Mouse (Mus musculus) kidney, adult 2 months (tissue): ENCODE data around the gene Lin7a. TPM values are rescaled to one million over a fixed set of nuclear protein-coding genes. Genes with fewer than 3 reads are reported as not detected.

ENCODE experiments used
- DNase-seq: peaks from one replicate; pipeline ENCODE4 v3.0.0; 2021
- H3K27ac ChIP-seq: fragments of 200-500 bp; 2 replicates; pipeline ENCODE4 v1.5.1; 2012; ENCODE audit warnings: low read depth, low read length, control low read depth, inconsistent platforms; ENCODE audit not compliant: insufficient read depth
- H3K27me3 ChIP-seq: fragments of 200-500 bp; replicated peaks from 2 replicates; pipeline ENCODE4 v1.6.1; 2012; ENCODE audit warnings: mild to moderate bottlenecking, moderate library complexity, low read length, inconsistent platforms; ENCODE audit not compliant: control insufficient read depth, insufficient read depth
- H3K36me3 ChIP-seq: fragments of 200-500 bp; 2 replicates; pipeline ENCODE4 v1.6.1; 2012; ENCODE audit warnings: mild to moderate bottlenecking, moderate library complexity, low read length, inconsistent platforms; ENCODE audit not compliant: control insufficient read depth, insufficient read depth
- H3K4me1 ChIP-seq: fragments of 200-500 bp; 2 replicates; pipeline ENCODE4 v1.6.1; 2011; ENCODE audit warnings: low read length; ENCODE audit not compliant: control insufficient read depth, insufficient read depth
- H3K4me3 ChIP-seq: fragments of 200-500 bp; 2 replicates; pipeline ENCODE4 v1.5.1; 2011; ENCODE audit warnings: mild to moderate bottlenecking, low read depth, low read length, control low read depth; ENCODE audit not compliant: insufficient read depth
- CTCF ChIP-seq: fragments of 200-500 bp; conservative IDR thresholded peaks from 2 replicates; pipeline ENCODE4 v1.5.1; 2011; ENCODE audit warnings: low read depth, mild to moderate bottlenecking, control low read depth, low read length, moderate library complexity, mixed read lengths; ENCODE audit not compliant: insufficient read depth, insufficient read length
- POLR2A ChIP-seq: fragments of 200-500 bp; IDR thresholded peaks from one replicate; pipeline ENCODE4 v1.6.1; 2011; ENCODE audit warnings: low read depth, low read length, control low read depth
- WGBS: fragments of 180-500 bp; shearing (Covaris S2); methylation state at CpG from one replicate; pipeline ENCODE4 v1.1.7; 2018; 5-methylcytosine and 5-hydroxymethylcytosine counted together
- polyA plus RNA-seq: library from polyadenylated mRNA; depleted of rRNA; stranded (reverse); fragments of >200 nt; gene quantifications from 2 replicates; pipeline ENCODE4 v1.2.3, GENCODE M21; 2012

Lin7a gene
- polyA plus RNA-seq, 1 experiment = 1.6 TPM

DNA sequence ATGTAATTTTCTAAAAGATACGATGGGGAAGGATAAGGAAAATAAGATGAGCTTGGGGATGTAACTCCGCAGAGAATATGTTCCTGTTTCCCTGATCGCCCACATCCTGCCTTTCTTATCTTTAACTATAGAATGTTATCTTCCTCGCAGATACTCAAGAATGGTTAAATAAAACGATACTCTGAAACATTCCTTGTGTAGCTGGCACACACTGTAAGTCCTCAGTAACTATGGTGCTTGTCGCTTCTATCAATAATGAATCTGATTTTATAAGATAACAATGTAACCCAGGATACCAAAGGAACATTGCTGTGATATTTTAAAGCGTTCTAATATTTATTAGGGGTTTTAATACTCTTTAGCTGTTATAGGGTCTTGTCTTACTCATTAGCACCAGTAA is 22.4 kb upstream of the Lin7a start:
- no peak for DNase-seq
- Histone ChIP-seq H3K27ac (no peak overlapping the region), H3K4me1 (no peaks in the 10 kb centered on the region), H3K4me3 (no peak overlapping the region), H3K36me3 (no peaks in the 10 kb centered on the region), H3K27me3 (no peaks in the 10 kb centered on the region)
- WGBS = 79% methylated on average over 7 of the region's 7 CpGs
- TF ChIP-seq CTCF = no peak
- TF ChIP-seq POLR2A = no peak

DNA sequence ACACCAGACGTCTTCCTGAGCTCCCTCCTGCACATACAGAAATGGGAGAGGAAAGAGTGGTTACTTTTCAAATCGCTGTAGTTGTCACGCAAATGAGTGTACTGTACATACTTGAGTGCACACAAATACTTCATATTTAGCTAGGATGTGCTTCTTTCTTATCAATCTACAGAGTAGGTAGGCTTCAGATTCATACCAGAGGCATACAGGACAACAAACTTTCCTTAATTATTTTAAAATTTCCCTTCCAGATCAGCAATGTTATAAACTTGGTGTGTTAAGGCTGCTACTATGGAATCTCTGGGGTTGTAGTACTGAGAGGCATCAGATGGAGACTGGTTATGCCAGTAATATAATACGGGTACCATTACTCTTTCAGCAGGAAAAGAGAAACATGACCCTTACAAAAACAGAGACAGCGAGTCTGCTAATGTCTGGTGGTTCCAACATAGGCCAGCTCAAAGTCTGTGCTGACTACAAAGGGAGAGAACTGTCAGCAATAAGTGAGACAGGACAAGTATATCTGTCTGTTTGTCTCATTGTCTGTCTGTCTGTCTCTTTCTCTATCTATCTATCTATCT is 21.8 kb upstream of the Lin7a start:
- TF ChIP-seq POLR2A = no peak
- TF ChIP-seq CTCF = no peak
- WGBS = 55% methylated on average over 5 of the region's 5 CpGs
- Histone ChIP-seq H3K27me3 (no peaks in the 10 kb centered on the region), H3K4me3 (no peak overlapping the region), H3K4me1 (no peaks in the 10 kb centered on the region), H3K36me3 (no peaks in the 10 kb centered on the region), H3K27ac (no peak overlapping the region)
- DNase-seq = no peak

DNA sequence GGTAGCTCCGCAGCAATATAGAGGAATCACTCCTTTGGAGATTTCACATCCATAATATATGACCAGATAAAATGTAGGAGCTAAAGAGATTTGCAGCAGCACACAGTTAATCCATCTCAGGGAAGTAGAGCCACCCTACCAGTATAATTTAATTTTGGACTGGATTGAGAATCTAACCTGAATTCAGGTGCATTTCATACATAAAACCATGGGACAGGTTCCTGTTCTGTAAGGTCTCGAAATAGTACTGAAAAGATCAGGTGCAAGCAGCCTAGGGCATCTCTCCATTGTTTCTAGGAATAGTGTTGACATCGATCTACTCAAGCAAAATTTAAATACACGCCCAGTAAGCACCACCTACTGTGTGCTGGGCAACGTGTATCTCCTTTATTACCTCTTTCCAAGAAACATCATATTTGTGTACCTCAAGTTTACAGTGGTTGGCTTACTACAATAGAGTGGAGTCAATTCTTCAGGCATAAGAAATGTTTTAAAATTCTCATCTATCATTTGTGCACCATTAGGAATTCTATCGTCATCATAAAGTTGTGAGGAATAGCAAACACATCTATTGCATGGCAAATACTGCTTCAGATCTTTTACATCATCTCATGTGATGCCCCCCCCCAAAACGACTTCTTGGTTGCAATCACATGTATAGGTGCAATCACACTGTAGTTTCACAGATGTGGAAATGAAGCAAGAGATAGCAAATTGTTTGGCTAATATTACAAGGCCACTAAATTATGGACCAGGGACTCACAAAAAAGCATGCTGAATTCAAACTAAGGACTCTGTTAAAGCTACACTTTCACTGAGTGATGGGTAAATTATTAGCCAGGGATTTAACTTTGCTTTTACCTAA is 20.9 kb upstream of the Lin7a start:
- no peaks in the 10 kb centered on the region for H3K27me3 ChIP-seq
- 79% methylated on average over 7 of the region's 7 CpGs for WGBS
- no peak for TF ChIP-seq CTCF
- no peak for TF ChIP-seq POLR2A

DNA sequence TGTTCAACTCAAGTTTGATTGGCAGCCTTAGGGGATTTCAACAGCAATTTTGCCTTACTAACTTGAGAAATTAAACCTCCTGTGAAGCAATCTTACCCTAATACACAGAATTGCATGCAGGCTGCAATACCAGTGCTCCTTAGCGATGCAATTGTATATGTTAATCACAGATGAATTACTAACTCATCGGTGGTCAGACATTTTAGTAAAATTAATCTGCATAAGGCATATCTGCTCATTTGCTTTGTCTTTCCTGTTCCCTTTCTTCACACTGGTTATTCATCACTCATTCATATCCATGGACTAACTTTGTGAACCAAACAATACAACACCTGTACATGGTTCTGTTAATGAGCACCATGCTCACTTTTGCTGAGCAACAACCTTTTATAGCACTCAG is 20.2 kb upstream of the Lin7a start:
- H3K4me1 ChIP-seq = no peaks in the 10 kb centered on the region
- no peak for DNase-seq
- WGBS = 58% methylated on average over 2 of the region's 2 CpGs
- no peaks in the 10 kb centered on the region for H3K27me3 ChIP-seq
- no peak for TF ChIP-seq POLR2A
- TF ChIP-seq CTCF = no peak
- H3K4me3 ChIP-seq = no peak overlapping the region
- H3K36me3 ChIP-seq = no peaks in the 10 kb centered on the region
- no peak overlapping the region for H3K27ac ChIP-seq

More for the DNA sequence above, 20.9 kb upstream of the Lin7a start:
- no peak for DNase-seq
- Histone ChIP-seq H3K4me1 (no peaks in the 10 kb centered on the region), H3K4me3 (no peak overlapping the region), H3K27ac (no peak overlapping the region), H3K36me3 (no peaks in the 10 kb centered on the region)

DNA sequence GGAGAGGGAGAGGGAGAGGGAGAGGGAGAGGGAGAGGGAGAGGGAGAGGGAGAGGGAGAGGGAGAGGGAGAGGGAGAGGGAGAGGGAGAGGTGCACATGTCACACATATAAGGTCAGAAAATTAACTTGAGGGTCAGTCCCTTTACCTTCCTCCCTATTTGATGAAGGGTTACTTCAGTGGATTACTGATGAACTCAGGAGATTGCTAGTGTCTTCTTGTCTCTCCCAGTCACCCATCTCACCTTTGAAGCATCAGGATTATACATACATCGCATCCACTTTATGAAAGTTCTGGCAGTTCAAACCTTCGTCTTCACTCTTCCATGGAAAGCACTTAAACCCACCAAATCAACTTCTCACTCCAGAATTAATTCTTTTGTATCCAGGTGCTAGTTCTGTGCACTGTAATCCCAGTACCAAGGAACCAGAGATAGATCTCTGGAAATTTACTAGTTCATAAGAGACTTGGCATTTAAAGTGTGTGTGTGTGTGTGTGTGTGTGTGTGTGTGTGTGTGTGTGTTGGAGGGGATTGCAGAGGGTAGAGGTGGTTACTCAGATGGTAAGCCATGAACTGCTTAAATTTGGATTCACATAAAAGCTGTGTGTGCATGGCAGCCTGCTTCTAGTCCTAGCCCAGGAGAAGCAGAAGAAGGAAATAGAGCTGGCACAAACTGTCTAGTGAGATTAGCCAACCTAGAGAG is 19.5 kb upstream of the Lin7a start:
- Histone ChIP-seq H3K4me1 (no peaks in the 10 kb centered on the region), H3K4me3 (no peak overlapping the region), H3K36me3 (no peaks in the 10 kb centered on the region), H3K27me3 (no peaks in the 10 kb centered on the region), H3K27ac (no peak overlapping the region)
- no peak for DNase-seq
- 91% methylated on average over 2 of the region's 2 CpGs for WGBS
- no peak for TF ChIP-seq POLR2A
- TF ChIP-seq CTCF = no peak

DNA sequence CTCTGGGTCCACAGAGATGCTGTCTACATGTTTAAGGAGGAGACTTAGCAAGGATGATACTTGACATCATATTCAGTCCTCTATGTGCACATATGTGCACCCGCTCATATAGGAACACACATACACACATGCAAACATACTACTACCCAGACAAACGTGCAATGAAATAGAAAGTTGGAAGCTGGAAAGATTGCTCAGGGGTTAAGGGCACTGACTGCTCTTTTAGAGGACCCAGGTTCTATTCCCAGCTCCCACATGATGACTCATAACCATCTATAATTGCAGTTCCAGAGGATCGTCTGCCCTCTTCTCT is 19.0 kb upstream of the Lin7a start:
- no peak for TF ChIP-seq CTCF
- no peak for TF ChIP-seq POLR2A
- Histone ChIP-seq H3K36me3 (no peaks in the 10 kb centered on the region), H3K4me3 (no peak overlapping the region), H3K27me3 (no peaks in the 10 kb centered on the region), H3K4me1 (no peaks in the 10 kb centered on the region), H3K27ac (no peak overlapping the region)
- DNase-seq = no peak
- 78% methylated on average over 3 of the region's 3 CpGs for WGBS
